Mouse (Mus musculus) C2C12 (cell line): ENCODE results near the gene Copg2.

Experiments used
- CTCF ChIP-seq: IDR thresholded peaks from one replicate; pipeline ENCODE4 v1.5.1; 2011; ENCODE audit not compliant: control insufficient read depth, insufficient read depth, insufficient read length
- MYOD1 ChIP-seq: IDR thresholded peaks from one replicate; pipeline ENCODE4 v1.6.1; 2011; ENCODE audit warnings: low read depth; ENCODE audit not compliant: control insufficient read depth, insufficient read length

- TF ChIP-seq MYOD1 (no peak), CTCF (no peak)
These were observed 31.4 kb downstream of the Copg2 start for GRCm38 (mm10) chr6:30865031-30865678.
